Mouse (Mus musculus) naive thymus-derived CD4-positive, alpha-beta T cell, adult 2 months (primary cell): ENCODE measurements at regions not wholly inside any gene's neighbourhood (a gene's known extent, or its start where the extent isn't known, plus 50 kb on each side); places are given as distances from the start of the nearest gene placed in this dataset.

Experiments used
- DNase-seq: peaks from one replicate; pipeline ENCODE4 v3.0.0-alpha.2; 2011; ENCODE audit warnings: low read depth

GRCm38 (mm10) chr2:61453490-61454281 lies 124.7 kb upstream of the Tank start:
- no peak for DNase-seq

- no peak for DNase-seq
Observed at GRCm38 (mm10) chr2:61452581-61452980, 125.8 kb upstream of the Tank start.

DNA sequence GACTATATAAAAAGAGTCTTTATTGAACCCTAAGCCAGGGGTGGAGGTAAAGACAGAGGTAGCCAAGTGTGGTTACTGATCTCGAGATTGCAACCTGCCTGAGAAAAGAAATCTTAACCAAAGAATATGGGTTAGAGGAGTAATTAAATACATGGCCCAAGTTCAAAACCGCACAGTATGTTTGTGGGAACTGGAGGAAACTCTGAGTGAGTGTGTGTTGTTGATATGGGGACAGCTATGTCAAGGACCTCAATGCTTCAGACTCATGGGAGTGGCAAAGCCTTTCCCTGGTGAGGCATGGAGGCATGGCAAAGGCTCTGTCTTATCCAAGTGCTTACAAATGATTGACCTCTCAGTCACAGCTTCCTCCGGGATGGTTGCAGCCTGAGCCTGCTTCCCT lies 127.7 kb upstream of the Tank start:
- no peak for DNase-seq

- DNase-seq: no peak
Observed at GRCm38 (mm10) chr2:61436591-61436990, 141.8 kb upstream of the Tank start.

- DNase-seq: no peak
Observed at GRCm38 (mm10) chr2:61407881-61408280, 170.5 kb upstream of the Tank start.

GRCm38 (mm10) chr2:61406104-61406751 lies 172.2 kb upstream of the Tank start:
- no peak for DNase-seq

- DNase-seq: no peak
Observed at GRCm38 (mm10) chr2:61405261-61405660, 173.1 kb upstream of the Tank start.

DNA sequence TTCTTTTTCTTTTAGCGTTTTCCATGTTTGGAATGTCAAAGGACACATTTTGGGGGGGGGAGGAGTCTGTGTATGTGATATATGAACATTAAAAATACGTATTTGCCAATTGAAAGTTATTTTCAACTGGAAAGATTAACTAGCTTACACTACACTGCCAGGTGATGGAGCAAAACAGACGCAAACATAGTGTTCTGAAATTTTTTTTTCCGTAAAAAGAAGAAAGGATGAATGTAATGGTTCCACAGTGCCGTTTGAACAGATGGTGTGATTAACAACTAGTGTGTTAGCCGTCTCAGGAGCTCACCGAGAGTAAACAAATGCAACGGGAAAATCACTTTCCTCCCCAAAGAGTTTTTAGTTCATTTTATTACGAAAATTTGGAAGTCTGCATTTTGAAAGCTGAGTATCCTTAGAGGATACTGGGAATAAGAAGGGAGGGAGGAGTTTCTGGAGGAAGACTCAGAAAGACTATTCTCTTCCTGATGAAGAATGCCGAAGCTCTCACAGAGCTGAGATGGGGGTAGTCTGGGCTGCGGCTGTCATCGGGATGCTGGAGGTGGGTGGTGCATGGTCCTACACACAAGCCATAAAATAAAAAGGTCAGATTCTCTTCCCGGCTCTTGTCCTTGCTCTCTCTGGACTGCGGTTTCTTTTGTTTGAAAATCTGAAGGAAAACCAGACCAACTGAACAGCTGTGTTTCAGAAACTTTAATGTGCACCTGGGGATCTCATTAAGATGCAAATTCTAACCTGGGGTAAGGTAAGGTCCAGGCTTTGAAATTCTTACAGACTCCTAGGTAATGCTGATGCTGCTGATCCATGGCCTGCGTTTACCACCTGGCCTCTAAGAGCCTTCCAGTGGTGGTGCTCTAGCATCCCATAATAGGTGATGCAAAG lies 175.5 kb upstream of the Tank start:
- DNase-seq: peak; percentile 3

DNA sequence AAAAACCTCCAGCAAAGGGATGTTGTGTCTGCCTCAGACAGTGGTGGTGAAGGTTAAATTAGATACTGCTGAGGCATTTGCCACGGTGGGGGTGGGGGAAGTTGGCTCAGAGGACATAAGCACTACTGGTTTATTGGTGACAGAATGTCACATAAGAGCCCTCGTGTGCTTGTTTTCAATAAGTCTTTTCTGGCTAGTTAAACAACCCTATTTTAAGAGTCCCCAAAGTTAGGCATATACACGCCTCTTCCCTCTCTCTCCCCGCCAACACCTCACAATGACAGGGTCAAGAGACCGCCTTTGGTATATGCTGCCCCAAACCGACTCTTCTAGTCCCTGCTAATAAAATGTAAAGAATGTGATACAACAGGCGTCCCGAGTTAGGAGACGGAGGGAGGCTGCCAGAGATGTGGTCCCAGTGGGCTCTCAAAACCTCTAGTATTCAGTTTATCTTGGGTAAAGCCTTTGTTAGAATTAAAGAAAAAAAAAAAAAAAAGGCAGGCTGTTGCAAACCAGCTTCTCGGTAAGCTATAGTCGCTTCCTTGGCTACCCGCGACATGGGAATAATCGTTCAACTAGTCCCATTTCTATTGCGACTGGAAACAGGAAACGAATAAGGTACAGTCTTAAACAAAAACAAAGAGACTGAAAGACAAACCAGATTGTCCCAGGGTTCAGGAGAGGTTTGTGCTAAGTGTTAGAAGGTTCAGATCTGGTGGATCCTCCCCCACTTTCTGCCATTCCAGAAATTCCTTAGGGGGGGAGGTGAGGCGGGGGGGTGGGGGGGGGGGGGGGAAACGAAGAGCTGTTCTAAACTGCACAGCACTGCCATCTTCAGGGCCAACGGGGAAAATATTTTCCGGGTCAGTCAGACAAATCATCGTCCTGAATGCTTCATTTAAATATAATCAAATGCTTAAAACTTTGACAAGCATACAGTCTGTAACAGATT lies 176.5 kb upstream of the Tank start:
- DNase-seq: peak; percentile 60

- DNase-seq: no peak
Observed at GRCm38 (mm10) chr2:61398633-61399032, 179.8 kb upstream of the Tank start.

DNA sequence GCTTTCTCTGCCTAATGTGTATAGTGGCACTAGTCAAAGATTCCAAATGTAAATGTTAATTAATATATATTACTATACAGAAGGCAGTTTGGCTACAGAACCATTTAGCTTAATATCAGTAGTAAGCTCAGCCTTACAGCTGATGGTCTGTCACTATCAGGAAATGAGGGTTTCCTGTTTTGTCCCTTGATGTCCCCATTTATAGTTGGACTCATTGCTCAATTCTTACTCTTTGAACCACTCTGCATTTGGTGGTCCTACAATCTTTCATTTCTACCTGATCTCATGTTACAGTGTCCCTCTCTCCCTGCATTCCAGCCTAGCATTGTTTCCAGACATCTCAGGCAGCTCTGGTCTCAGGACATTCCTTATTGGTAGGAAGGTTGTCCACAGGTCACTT lies 188.8 kb upstream of the Tank start:
- no peak for DNase-seq

GRCm38 (mm10) chr2:61389207-61389606 lies 189.2 kb upstream of the Tank start:
- DNase-seq: no peak

DNA sequence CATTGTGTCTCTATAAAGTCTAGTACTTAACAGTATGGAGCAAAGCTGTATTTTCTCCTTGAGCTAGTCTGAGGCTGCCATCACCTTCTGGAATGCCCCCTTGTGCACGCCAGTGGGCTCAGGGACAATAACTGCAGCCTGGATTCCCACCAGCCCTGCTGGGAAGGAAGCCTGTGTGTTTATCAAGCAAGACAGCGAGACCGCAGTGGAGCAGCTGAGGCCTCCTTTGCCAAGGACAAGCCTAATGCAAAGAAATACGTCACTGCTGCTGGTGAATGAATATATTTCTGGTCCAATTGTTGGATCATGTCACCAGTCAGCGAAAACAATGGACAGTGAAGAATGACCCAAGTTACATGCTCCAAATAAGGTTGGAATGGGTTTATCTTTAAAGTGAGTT lies 190.8 kb upstream of the Tank start:
- DNase-seq: no peak

GRCm38 (mm10) chr2:61386966-61387365 lies 191.4 kb upstream of the Tank start:
- no peak for DNase-seq

- no peak for DNase-seq
Observed at GRCm38 (mm10) chr2:61384467-61384866, 193.9 kb upstream of the Tank start.

DNA sequence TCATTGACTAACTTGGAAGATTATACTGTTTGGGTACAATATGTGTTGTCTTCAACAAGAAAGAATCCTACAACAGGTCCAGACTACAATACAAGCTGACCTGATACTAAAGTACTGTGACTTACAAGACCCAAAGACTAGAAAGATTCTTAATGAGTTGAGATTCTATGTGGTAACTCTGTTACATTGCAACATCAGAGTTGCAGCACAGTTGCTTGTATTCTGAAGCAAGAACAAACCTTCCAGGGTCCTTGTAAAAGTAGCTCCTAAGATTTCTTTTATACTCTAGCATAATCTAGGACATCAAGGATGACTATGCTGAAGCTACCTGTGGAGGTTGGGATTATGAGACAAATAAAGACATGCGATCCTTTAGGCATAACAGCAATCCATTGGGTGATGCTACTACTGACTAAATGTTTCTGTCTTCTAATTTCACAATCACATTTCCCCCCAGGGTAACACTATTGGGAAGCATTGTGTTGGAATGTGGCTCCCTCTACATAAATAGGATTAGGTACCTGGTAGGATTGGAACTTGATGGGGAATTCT lies 194.6 kb upstream of the Tank start:
- no peak for DNase-seq

DNA sequence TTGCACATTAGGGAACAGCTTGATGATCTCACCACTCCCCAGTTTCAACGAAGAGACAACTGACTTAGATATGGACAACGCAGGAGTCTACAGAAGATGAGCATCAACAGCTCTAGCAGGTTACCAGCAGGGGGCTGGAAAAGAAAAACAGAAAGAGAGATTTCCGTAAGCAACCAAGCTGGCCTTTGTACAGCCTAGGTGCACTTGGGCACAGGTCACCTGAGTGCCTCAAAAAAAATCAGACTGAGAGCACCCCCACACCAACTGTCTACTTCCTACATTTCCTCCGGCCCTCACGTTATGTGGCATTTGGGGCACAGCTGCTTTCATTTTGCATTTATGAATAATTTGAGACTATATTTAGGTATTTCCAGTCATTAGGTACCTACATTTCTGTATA lies 199.3 kb upstream of the Tank start:
- DNase-seq: peak; percentile 23

DNA sequence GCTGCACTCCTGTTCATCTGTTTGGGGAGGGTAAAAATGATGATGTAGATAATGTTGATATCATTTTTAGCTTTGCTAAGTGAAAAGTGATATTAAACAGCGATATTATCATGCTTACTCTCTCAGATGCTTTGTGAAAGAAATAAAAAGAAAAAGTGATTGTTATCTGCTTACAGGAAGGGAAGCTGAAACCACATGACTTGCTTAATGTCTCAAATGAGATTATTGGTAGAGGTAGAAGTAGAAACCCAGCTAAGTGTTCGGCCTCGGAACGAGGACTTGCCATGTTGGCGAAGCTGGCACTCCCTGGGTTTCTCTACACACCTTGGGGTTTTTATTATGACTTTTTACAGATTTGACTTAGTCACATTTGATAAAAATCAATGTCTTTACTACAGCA lies 200.1 kb upstream of the Tank start:
- peak; percentile 8 for DNase-seq

DNA sequence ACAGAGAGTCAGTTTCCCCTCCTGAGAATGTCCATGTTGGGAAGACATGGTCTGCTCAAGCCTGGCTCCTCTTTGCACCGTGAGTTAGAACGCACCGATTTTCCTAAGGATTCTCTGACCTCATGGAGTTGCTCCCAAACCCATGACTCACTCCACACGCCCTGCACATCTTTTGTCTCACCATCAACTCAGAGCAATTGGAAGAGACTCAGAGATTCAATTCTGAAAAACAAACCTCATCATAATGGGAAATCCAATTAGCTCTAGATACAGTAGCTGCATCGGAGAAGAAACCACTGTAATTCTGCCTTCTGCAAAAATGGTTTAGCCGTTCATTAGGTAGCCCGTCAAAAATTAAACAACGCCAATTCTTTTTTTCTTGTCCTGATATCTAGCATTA lies 200.6 kb upstream of the Tank start:
- DNase-seq: no peak

- no peak for DNase-seq
Observed at GRCm38 (mm10) chr2:61362606-61363005, 215.8 kb upstream of the Tank start.

DNA sequence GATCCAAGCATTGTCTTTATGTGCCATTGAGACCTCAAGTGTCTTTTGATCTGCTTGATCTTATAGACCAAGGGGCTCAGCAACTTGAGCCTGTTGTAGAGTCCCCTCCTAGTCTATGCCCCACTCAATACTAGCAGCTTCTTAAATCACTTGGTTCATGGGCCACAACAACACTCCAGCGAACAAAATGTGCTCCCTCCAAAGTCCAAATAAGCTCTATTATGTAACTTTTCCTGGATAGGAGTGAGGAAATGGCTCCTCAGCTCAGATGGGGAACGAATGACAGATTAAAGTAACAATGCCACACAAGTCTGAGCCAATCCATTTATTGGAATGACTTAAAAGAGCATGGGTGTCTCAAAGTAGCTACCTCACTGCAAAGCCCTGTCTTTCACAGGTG lies 217.0 kb upstream of the Tank start:
- DNase-seq: no peak
